Mouse (Mus musculus) spleen, postnatal 14 days (tissue): Measurements from ENCODE around the gene Mettl11b.

Source experiments
- DNase-seq, 2 experiments: peaks; one replicate each; pipeline ENCODE4 v3.0.0; 2021 to 2022; ENCODE audit warnings: low spot score in 2 of 2

Mettl11b gene

DNA sequence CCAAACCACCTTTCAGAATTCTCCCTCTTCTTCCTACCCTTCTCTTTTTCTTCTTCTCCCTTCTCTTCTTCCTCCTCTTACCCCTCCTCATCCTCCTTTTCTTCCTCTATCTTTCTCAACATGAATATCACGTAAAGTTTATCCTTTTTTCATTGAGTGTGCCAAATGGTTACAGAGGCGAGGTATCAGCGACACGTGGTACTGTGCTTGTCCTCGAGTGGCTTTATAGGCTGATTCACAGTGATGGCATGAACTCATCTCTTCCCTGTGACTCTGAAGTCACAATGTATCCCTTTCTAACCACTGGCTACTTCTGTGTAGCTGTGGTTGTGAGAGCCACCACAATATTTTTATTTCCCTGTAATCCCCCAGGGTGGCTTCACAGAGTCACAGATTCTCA lies 68.6 kb downstream of the Mettl11b start:
- DNase-seq, result no peak
